Mouse (Mus musculus): ENCODE results near the gene Pdzd2. TPM values are rescaled to one million over a fixed set of nuclear protein-coding genes. Genes with fewer than 3 reads are reported as not detected.

Pdzd2 gene
- total RNA-seq, 2 experiments from 2014 or later: 63.9 to 67.7 TPM

GRCm38 (mm10) chr15:12447021-12447434, 292.7 kb downstream of the Pdzd2 start:
- peak; percentile 79 to 87 for DNase-seq (ENCODE audit: low spot score in 2 of 2)
- Histone ChIP-seq H3K27ac (peak overlapping the region; percentile 88), H3K4me3 (peak overlapping the region; percentile 31; the same call in 1 of the 2 replicates)
- TF ChIP-seq CTCF (conservative IDR thresholded peaks at IDR 0.05): no peak

- no peak overlapping the region for H3K27ac ChIP-seq
- no peak for DNase-seq (ENCODE audit: low spot score in 2 of 2)
- H3K4me3 ChIP-seq: no peak overlapping the region
- TF ChIP-seq CTCF (conservative IDR thresholded peaks at IDR 0.05): no peak
These were observed 295.2 kb downstream of the Pdzd2 start for GRCm38 (mm10) chr15:12444551-12444950.

- H3K4me3 ChIP-seq: no peak overlapping the region
- DNase-seq (ENCODE audit: low spot score in 2 of 2): no peak
- no peak overlapping the region for H3K27ac ChIP-seq
- TF ChIP-seq CTCF (conservative IDR thresholded peaks at IDR 0.05): no peak
These were observed 300.4 kb downstream of the Pdzd2 start for GRCm38 (mm10) chr15:12439351-12439751.

GRCm38 (mm10) chr15:12438691-12439090, 301.0 kb downstream of the Pdzd2 start:
- Histone ChIP-seq H3K27ac (no peak overlapping the region), H3K4me3 (no peak overlapping the region)
- TF ChIP-seq CTCF (conservative IDR thresholded peaks at IDR 0.05): no peak
- DNase-seq (ENCODE audit: low spot score in 2 of 2): no peak

- H3K4me3 ChIP-seq: no peak overlapping the region
- DNase-seq (ENCODE audit: low spot score in 2 of 2): no peak
- TF ChIP-seq CTCF (conservative IDR thresholded peaks at IDR 0.05): no peak
- H3K27ac ChIP-seq: no peak overlapping the region
These were observed 301.6 kb downstream of the Pdzd2 start for GRCm38 (mm10) chr15:12438081-12438480.

GRCm38 (mm10) chr15:12435910-12436309, 303.8 kb downstream of the Pdzd2 start:
- Histone ChIP-seq H3K27ac (no peak overlapping the region), H3K4me3 (no peak overlapping the region)
- TF ChIP-seq CTCF (conservative IDR thresholded peaks at IDR 0.05): no peak
- no peak for DNase-seq (ENCODE audit: low spot score in 2 of 2)

- no peak for TF ChIP-seq CTCF (conservative IDR thresholded peaks at IDR 0.05)
- Histone ChIP-seq H3K4me3 (no peak overlapping the region), H3K27ac (0 out of 2 replicates have a peak overlapping the region, but pooled peaks have one; percentile 28)
- DNase-seq (ENCODE audit: low spot score in 2 of 2): no peak
These were observed 305.7 kb downstream of the Pdzd2 start for GRCm38 (mm10) chr15:12433893-12434599.

GRCm38 (mm10) chr15:12432879-12433278, 306.8 kb downstream of the Pdzd2 start:
- no peak for TF ChIP-seq CTCF (conservative IDR thresholded peaks at IDR 0.05)
- Histone ChIP-seq H3K4me3 (no peak overlapping the region), H3K27ac (0 out of 2 replicates have a peak overlapping the region, but pooled peaks have one; percentile 44)
- DNase-seq (ENCODE audit: low spot score in 2 of 2): no peak

- H3K4me3 ChIP-seq: no peak overlapping the region
- no peak for DNase-seq (ENCODE audit: low spot score in 2 of 2)
- 0 out of 2 replicates have a peak overlapping the region, but pooled peaks have one; percentile 44 for H3K27ac ChIP-seq
- TF ChIP-seq CTCF (conservative IDR thresholded peaks at IDR 0.05): no peak
These were observed 307.4 kb downstream of the Pdzd2 start for GRCm38 (mm10) chr15:12432320-12432719.

GRCm38 (mm10) chr15:12431684-12432083, 308.0 kb downstream of the Pdzd2 start:
- no peak overlapping the region for H3K4me3 ChIP-seq
- peak overlapping the region; percentile 36; the same call in 1 of the 2 replicates for H3K27ac ChIP-seq
- DNase-seq (ENCODE audit: low spot score in 2 of 2): no peak
- no peak for TF ChIP-seq CTCF (conservative IDR thresholded peaks at IDR 0.05)

- TF ChIP-seq CTCF (conservative IDR thresholded peaks at IDR 0.05): no peak
- Histone ChIP-seq H3K27ac (peak overlapping the region; percentile 36; the same call in 1 of the 2 replicates), H3K4me3 (no peak overlapping the region)
- no peak for DNase-seq (ENCODE audit: low spot score in 2 of 2)
These were observed 308.5 kb downstream of the Pdzd2 start for GRCm38 (mm10) chr15:12431188-12431587.

GRCm38 (mm10) chr15:12430670-12431069, 309.1 kb downstream of the Pdzd2 start:
- Histone ChIP-seq H3K27ac (no peak overlapping the region), H3K4me3 (no peak overlapping the region)
- DNase-seq (ENCODE audit: low spot score in 2 of 2): no peak
- TF ChIP-seq CTCF (conservative IDR thresholded peaks at IDR 0.05): no peak

- Histone ChIP-seq H3K27ac (no peak overlapping the region), H3K4me3 (no peak overlapping the region)
- TF ChIP-seq CTCF (conservative IDR thresholded peaks at IDR 0.05): no peak
- DNase-seq (ENCODE audit: low spot score in 2 of 2): no peak
These were observed 309.9 kb downstream of the Pdzd2 start for GRCm38 (mm10) chr15:12429572-12430431.

Measured in layer of hippocampus, adult 2 months (tissue).